Mouse (Mus musculus) lung, embryonic 16.5 days (tissue): ENCODE data around the gene Aaas. TPM values are rescaled to one million over a fixed set of nuclear protein-coding genes. Genes with fewer than 3 reads are reported as not detected.

Experiments used
- ATAC-seq: fragments of 200-750 bp; cut with Nextera tagmentation; 2 replicates; pipeline ENCODE4 v1.8.0; 2017; ENCODE audit warnings: low read depth, mild to moderate bottlenecking, moderate library complexity
- H3K27ac ChIP-seq: fragments of 300-500 bp; sonication (generic); 2 replicates; pipeline ENCODE4 v1.5.1; 2014; ENCODE audit warnings: mild to moderate bottlenecking, control low read depth, low read length
- H3K27me3 ChIP-seq: fragments of 300-500 bp; sonication (generic); 2 replicates; pipeline ENCODE4 v1.6.1; 2014; ENCODE audit warnings: low read depth, low read length, mixed read lengths; ENCODE audit not compliant: control insufficient read depth, insufficient read depth
- H3K36me3 ChIP-seq: fragments of 300-500 bp; sonication (generic); 2 replicates; pipeline ENCODE4 v1.6.1; 2014; ENCODE audit warnings: low read length; ENCODE audit not compliant: control insufficient read depth, insufficient read depth
- H3K4me1 ChIP-seq: fragments of 300-500 bp; sonication (generic); replicated peaks from 2 replicates; pipeline ENCODE4 v1.6.1; 2014; ENCODE audit warnings: low read length, mixed read lengths; ENCODE audit not compliant: control insufficient read depth, insufficient read depth
- H3K4me2 ChIP-seq: fragments of 300-500 bp; sonication (generic); 2 replicates; pipeline ENCODE4 v1.6.1; 2014; ENCODE audit warnings: low read depth, low read length, control low read depth
- H3K4me3 ChIP-seq: fragments of 300-500 bp; sonication (generic); 2 replicates; pipeline ENCODE4 v1.5.1; 2014; ENCODE audit warnings: mild to moderate bottlenecking, low read length, control low read depth
- H3K9ac ChIP-seq: fragments of 300-500 bp; sonication (generic); 2 replicates; pipeline ENCODE4 v1.6.1; 2014; ENCODE audit warnings: low read length, control low read depth
- H3K9me3 ChIP-seq: fragments of 300-500 bp; sonication (generic); 2 replicates; pipeline ENCODE4 v1.6.1; 2016; ENCODE audit warnings: low read length; ENCODE audit not compliant: control insufficient read depth
- WGBS: fragments of 180-500 bp; shearing (Covaris S2); extraction: QIAGEN DNeasy Blood & Tissue Kit; methylation state at CpG from one replicate; pipeline ENCODE4 v1.1.7; 2014; 5-methylcytosine and 5-hydroxymethylcytosine counted together
- polyA plus RNA-seq: library from polyadenylated mRNA; unstranded; fragments of >200 nt; fragmentation: Nextera tagmentation; extraction: Ambion mirVana; gene quantifications from 2 replicates; pipeline ENCODE4 v1.2.1, GENCODE M21; 2015

Gene Aaas
- polyA plus RNA-seq, 1 experiment from 2014 or later, result 80.3 TPM

DNA sequence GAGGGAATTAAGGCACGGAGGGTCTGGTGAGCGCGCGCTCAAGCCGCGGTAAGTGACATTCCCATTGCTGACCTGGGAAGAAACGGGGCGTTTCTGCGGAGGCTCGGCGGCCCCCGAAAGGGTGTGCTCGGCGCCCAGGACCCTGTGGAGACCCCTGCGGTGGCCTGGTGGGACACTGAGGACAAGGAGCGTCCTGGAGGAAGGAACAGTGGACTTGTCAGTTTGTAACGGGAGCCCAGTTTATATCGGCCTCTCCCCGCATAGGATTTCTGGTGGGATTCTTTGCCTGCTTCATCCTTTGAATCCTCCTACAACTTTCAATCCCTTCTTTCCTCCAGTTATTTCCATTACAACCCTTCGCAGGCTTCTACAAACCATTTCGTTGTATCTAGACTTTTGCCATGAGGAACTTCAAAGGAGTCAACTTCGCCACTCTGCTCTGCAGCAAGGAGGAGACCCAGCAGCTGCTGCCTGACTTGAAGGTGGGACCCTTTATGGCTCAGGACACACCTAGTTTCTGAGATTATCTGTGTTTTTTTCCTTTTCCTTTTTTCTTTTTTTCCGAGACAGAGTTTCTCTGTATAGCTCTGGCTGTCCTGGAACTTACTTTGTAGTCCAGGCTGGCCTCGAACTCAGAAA, 54.1 kb downstream of the Aaas start:
- peak; percentile 50 for ATAC-seq
- H3K4me2 ChIP-seq, result peak overlapping the region; percentile 89
- no peaks in the 10 kb centered on the region for H3K27me3 ChIP-seq
- peaks cover 20% of the 10 kb centered on the region for H3K36me3 ChIP-seq
- H3K27ac ChIP-seq, result peak overlapping the region; percentile 36; the same call in 1 of the 2 replicates
- H3K4me3 ChIP-seq, result peak overlapping the region; percentile 79
- peaks cover 5% of the 10 kb centered on the region; the same call in 1 of the 2 replicates for H3K4me1 ChIP-seq
- H3K9ac ChIP-seq, result peak overlapping the region; percentile 78
- 3% methylated on average over 24 of the region's 24 CpGs for WGBS
- H3K9me3 ChIP-seq, result no peaks in the 10 kb centered on the region

DNA sequence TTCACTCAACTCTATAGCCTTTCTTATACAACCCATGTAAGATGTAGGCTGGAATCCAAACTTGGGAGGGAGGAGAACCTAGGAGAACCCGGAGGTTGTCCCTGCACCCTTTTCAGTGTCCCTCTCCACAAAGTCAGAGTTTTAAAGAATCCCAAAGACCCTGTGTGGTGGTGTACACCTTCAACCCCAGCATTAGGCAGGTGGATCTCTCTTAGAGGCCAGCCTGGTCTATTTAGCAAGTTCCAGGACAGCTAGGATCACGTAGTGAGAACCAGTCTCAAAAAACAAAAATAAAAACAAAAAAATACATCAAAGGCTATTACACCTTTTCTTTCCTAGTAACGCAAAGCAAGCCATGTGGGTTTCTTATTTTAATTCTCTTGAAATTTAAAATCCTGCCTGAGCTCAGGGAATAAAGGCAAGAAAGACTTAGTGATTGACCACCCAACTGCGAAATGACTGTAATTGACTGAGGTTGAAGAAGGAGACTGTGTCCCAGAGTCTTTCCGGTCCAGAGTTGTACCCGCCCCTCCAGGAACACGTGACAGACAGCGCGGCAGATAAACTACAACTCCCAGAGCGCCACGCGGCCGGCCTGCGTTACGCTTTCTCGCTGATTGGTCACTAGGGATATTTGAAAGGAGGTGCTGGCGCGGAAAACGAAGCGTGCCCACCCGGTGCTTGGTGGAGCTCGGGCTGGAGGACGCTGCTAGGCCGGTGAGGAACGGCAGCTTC, 54.8 kb downstream of the Aaas start, which contains the start of gene Espl1:
Gene Espl1, plus strand, starts transcription at position 634 of the 735 bp plus-strand sequence.
- 6% methylated on average over 25 of the region's 25 CpGs for WGBS

More for the DNA sequence above, 54.8 kb downstream of the Aaas start, which contains the start of gene Espl1:
- H3K9ac ChIP-seq, result peak within 1 kb of the TSS; percentile 78
- ATAC-seq, result peak; percentile 100
- no peaks in the 10 kb centered on the region for H3K27me3 ChIP-seq
- H3K27ac ChIP-seq, result peak within 1 kb of the TSS; percentile 36; the same call in 1 of the 2 replicates
- peak within 1 kb of the TSS; percentile 79 for H3K4me3 ChIP-seq
- peak within 1 kb of the TSS; percentile 89 for H3K4me2 ChIP-seq
- peaks cover 5% of the 10 kb centered on the region; the same call in 1 of the 2 replicates for H3K4me1 ChIP-seq
- peaks cover 15% of the 10 kb centered on the region for H3K36me3 ChIP-seq
- H3K9me3 ChIP-seq, result no peaks in the 10 kb centered on the region

Other genes with a start within 250 kb of the Aaas start
- gene Spryd3, start 214.5 kb downstream of the Aaas start, polyA plus RNA-seq, result 21.2 and 22.7 TPM in 2 replicates
- 25.8 and 34.5 TPM in 2 replicates for gene Igfbp6, start 206.4 kb downstream of the Aaas start, polyA plus RNA-seq
- gene Soat2, start 200.2 kb downstream of the Aaas start, polyA plus RNA-seq, result 0.30 and 0.50 TPM in 2 replicates
- gene Zfp740, start 147.5 kb downstream of the Aaas start, polyA plus RNA-seq, result 64.0 and 67.0 TPM in 2 replicates
- 69.5 and 70.6 TPM in 2 replicates for gene Csad, start 146.0 kb downstream of the Aaas start, polyA plus RNA-seq
- gene Itgb7, start 118.8 kb downstream of the Aaas start, polyA plus RNA-seq, result 3.0 and 3.9 TPM in 2 replicates
- gene Rarg, start 93.3 kb downstream of the Aaas start, polyA plus RNA-seq, result 46.7 and 46.9 TPM in 2 replicates
- 0.34 and 0.57 TPM in 2 replicates for gene Gm9918, start 80.2 kb downstream of the Aaas start, polyA plus RNA-seq
- gene Mfsd5, start 71.3 kb downstream of the Aaas start, polyA plus RNA-seq, result 58.3 and 61.1 TPM in 2 replicates
- gene Espl1, start 54.5 kb downstream of the Aaas start, polyA plus RNA-seq, result 27.3 and 30.6 TPM in 2 replicates
- gene Pfdn5, start 24.7 kb downstream of the Aaas start, polyA plus RNA-seq, result 390 and 403 TPM in 2 replicates
- gene Myg1, start 19.1 kb downstream of the Aaas start, polyA plus RNA-seq, result 98.3 and 101 TPM in 2 replicates
- gene Sp7, start 16.4 kb upstream of the Aaas start, polyA plus RNA-seq, result 0.25 and 1.6 TPM in 2 replicates
- 10.8 and 11.2 TPM in 2 replicates for gene Sp1, start 55.4 kb upstream of the Aaas start, polyA plus RNA-seq
- gene Amhr2, start 94.6 kb upstream of the Aaas start, polyA plus RNA-seq, result 1.5 TPM in 2 replicates
- gene Prr13, start 108.3 kb upstream of the Aaas start, polyA plus RNA-seq, result 89.8 and 91.7 TPM in 2 replicates
- gene Pcbp2, start 119.8 kb upstream of the Aaas start, polyA plus RNA-seq, result 199 and 204 TPM in 2 replicates
- not detected in 2 replicates for gene Gm10337, start 153.0 kb upstream of the Aaas start, polyA plus RNA-seq
- 12.5 and 13.2 TPM in 2 replicates for gene Map3k12, start 166.3 kb upstream of the Aaas start, polyA plus RNA-seq
- gene Tarbp2, start 167.4 kb upstream of the Aaas start, polyA plus RNA-seq, result 73.4 and 77.0 TPM in 2 replicates
- 4.4 and 4.5 TPM in 2 replicates for gene Npff, start 174.2 kb upstream of the Aaas start, polyA plus RNA-seq